Mouse (Mus musculus) layer of hippocampus, postnatal 36 days (tissue): Measurements from ENCODE around the gene Mbnl2. TPM values are rescaled to one million over a fixed set of nuclear protein-coding genes. Genes with fewer than 3 reads are reported as not detected.
A peak's percentile ranks its signal among the peaks of the same experiment; 100 is the strongest.

ENCODE experiments used
- DNase-seq, 2 experiments: peaks; one replicate each; pipeline ENCODE4 v3.0.0; 2022
- total RNA-seq, 2 experiments: library from RNA; stranded (reverse); gene quantifications; 2 replicates each; pipeline ENCODE4 v1.2.3; 2021

The Mbnl2 gene
- total RNA-seq, 2 experiments from 2014 or later: 249 TPM

GRCm38 (mm10) chr14:120432773-120433172 lies 157.3 kb downstream of the Mbnl2 start:
- DNase-seq: no peak

DNA sequence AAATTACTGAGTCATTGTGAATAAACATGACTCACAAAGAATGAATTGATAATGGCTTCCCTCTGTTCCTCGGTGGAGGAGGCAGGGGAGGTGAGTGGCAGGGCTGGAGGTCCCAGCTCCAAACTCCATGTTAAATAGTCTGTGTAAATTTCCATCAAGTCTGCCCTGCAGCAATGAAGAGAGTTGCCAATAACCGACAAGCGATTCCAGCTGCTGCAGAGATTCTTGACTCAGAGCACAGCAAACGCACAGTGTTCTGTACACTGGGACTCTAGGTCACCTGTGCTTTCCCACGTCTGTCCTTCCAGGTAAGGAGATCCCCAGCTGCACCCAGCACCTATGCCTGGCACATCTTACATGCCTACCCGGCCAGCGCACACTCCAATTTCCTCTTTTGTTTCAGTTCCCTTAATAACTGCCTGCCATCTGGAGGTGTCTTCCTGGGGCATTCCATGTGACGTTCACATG lies 158.5 kb downstream of the Mbnl2 start:
- DNase-seq: no peak

GRCm38 (mm10) chr14:120434831-120435230 lies 159.4 kb downstream of the Mbnl2 start:
- no peak for DNase-seq

- DNase-seq: no peak
Observed at GRCm38 (mm10) chr14:120440716-120441115, 165.2 kb downstream of the Mbnl2 start.

DNA sequence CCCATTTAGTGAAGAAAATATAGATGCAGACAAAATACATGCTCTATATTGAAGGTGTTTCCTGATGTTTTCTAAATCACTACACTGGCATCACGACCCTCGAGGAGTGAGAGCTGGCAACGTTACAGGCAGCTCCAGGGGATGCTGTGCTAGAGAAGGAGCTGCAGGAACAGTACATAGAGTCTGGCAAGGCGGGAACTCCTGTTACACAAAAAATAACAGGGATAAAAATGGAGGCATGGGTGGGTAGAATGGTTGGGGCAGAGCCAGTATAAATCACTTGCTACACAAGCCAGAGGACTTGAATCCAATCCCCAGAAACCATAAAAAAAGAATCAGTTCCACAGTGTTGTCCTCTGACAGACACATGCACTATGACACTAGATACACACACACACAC lies 165.8 kb downstream of the Mbnl2 start:
- no peak for DNase-seq

GRCm38 (mm10) chr14:120441836-120442235 lies 166.4 kb downstream of the Mbnl2 start:
- no peak for DNase-seq

GRCm38 (mm10) chr14:120454221-120454620 lies 178.8 kb downstream of the Mbnl2 start:
- no peak for DNase-seq

DNA sequence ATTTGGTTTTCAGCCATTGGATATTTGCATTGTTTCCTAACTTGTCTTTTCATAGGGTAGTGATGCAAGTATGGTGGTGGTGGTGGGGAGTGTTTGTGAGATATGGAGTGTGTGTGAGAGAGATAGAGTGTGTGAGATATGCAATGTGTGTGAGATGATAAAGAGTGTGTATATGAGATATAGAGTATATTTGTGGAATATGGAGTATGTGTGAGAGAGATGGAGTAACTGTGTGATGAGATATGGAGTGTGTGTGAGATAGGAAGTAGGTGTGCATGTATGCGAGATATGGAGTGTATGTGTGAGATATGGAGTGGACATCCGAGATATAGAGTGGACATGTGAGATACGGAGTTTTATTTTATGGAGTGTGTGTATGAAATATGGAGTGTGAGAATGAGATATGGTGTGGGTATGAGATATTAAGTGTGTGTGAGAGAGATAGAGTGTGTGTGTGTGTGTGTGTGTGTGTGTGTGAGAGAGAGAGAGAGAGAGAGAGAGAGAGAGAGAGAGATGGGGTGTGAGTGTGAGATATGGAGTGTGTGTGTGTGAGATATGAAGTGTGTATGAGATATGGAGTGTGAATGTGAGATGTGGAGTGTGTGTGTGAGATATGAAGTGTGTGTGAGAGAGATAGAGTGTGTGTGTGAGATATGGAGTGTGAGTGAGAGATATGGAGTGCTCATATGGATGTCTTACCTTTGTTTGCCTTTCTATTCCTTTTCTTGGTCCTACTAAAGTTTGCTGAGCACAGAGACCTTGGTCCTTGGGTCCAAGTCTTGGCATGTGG lies 188.7 kb downstream of the Mbnl2 start:
- no peak for DNase-seq

DNA sequence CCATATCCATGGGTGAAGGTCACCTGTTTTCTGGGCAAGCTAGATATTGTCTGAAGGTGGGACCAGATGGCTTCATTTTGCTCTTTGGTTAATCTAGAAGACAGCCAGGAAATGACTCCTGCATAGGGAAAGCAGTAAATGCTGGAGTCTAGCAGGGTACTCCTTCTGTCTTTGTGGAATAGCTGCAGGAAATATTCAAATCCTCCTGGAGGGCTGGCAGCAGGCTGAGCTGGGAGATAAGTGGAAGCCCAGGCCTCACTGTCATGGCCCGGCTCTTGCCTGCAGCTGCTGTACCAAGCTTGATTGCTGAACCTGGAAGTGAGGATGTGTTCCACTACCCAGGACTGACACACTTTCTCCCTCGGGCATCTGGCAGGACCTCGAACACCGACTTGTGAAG lies 191.3 kb downstream of the Mbnl2 start:
- no peak for DNase-seq

DNA sequence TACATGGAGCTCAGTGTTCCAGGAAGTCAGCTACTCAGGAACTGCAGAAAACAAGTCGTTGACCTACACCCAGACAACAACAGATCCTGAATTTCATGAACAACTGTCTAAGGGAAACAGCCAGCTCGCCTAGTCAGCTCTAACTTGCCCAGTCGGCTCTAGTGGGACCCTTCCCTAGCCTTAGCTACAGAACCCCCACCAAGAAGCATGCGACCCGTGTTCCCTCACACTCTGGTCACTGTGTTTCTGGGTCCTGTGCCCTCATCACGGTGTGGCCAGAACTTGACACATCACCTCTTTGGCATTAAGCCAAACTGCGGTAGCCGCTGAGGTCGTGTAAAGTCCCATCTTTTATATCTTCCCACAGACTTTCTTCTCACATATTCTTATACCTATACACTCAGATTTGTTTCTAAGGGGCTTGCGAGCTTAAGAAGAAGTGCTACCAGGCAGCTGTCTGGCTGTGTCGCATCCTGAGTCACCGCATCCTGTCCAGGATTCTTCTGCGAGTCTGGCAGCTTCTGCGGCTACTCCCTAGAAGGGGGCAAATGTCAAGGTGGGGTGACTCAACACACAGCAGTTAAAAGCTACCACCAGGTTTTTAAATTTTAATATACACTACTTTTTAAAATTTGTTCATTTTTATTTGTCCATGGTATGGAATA lies 193.8 kb downstream of the Mbnl2 start:
- DNase-seq: no peak

DNA sequence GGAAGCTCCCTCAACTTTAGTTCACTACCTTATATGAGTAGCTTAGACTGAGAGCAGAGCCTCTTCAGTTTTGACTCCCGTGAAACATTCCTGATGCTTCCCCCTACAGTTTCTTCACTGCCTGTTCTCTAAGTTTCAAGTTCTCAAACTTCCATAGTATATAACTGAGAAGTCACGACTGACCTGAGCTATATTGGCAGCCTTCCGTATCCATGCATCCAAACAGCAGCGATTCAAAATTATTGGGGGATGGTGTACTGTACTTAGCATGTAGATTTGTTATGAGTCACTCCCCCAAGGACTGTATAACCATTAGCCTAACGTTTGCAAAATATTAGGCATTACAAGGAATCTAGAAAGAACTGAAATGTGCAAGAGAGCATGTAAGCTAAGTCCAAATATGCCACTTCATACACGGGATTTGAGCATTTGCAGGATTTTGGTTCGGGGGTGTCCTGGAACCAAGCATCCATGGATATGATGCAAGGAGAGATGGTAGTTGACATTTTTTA lies 200.8 kb downstream of the Mbnl2 start:
- no peak for DNase-seq

- peak; percentile 98 for DNase-seq
Observed at GRCm38 (mm10) chr14:120477288-120477981, 202.0 kb downstream of the Mbnl2 start.

- DNase-seq: peak; percentile 96 to 97
Observed at GRCm38 (mm10) chr14:120477982-120478568, 202.6 kb downstream of the Mbnl2 start, which contains the start of gene Rap2a. Gene Rap2a (plus strand): TSS chr14:120478444.

DNA sequence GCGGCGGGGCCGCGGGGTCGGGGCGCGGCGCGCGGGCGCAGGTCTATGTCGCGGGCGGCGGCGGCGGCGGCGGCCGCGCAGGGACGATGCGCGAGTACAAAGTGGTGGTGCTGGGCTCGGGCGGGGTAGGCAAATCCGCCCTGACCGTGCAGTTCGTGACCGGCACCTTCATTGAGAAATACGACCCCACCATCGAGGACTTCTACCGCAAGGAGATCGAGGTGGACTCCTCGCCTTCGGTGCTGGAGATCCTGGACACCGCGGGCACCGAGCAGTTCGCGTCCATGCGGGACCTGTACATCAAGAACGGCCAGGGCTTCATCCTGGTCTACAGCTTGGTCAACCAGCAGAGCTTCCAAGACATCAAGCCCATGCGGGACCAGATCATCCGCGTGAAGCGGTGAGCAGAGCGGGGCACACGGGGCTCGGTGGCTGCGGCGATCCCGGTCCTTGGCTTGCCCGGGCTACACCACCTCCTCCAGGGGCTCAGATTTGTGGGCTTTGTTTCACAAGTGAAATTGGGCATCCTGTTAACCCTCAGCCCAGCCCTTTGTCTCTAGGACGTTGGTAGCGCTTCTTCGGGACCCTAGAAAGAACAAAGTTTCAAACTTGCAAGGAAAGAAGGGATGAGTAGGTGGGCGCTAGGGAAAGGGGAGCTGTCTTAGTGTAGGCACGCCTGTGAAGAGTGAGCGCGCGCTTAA lies 203.3 kb downstream of the Mbnl2 start:
- DNase-seq: peak in 1 of 2 experiments; percentile 40

DNA sequence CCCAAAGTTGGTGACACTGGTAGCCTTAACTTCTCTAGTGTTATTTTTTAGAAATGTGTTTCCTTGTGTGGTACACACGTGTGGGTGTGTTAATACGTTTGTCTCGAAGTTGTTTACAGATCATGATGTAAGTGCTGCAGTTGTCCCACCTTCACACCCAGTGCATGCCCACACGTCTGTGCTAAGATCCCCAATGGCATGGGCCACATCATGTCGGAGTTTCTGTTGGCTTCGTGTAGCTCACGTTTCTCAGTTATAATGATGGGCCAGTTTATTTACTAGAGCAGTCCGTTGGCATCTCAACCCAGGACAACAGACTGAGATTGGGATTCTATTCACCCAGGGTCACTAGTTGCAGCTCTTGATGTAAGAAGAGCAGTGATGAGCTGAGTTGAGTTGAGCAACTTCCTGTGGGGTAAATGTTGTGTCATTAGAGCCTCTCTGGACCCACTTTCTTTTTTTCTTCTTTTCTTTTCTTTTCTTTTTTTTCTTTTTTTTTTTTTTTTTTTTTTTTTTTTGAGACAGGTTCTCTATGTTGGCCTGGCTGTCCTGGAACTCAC lies 205.0 kb downstream of the Mbnl2 start:
- no peak for DNase-seq

DNA sequence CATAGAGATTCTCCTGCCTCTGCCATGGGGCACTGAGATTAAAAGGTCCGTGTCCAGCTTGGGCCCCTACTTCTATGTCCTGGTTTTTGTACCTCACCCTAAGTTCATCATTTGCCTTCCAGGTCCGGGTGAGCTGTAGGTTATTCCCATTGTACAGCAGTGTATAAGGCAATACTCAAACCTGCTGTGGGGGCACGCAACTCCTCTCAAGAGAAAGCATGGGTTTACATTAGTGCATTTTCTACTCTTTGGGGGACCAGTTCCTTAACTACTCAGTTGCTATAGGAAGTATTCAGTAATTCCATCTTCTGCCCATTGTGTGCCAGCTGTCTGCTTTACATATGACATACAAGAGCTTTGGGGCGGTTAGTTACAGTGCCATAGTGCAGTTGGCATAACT lies 205.5 kb downstream of the Mbnl2 start:
- DNase-seq: no peak

Other genes starting within 250 kb of the Mbnl2 start
- under 1 TPM in 1 of 2 experiments, not detected in 1; 0.10 TPM for gene Oxgr1, start 233.2 kb upstream of the Mbnl2 start, total RNA-seq
- gene Rap2a, start 202.8 kb downstream of the Mbnl2 start, total RNA-seq: 10 to 100 TPM; 85.6 to 89.7 TPM